Mouse (Mus musculus) fat pad, adult 2 months (tissue): ENCODE measurements around the gene Arnt.
A peak's percentile ranks its signal among the peaks of the same experiment; 100 is the strongest.
"Not testable (repeated sequence)": the region's sequence is repeated elsewhere in the genome, so short reads cannot be mapped to it uniquely, and the experiment has no call there.

Experiments used
- DNase-seq: peaks from one replicate; pipeline ENCODE4 v3.0.0-alpha.2; 2011; ENCODE audit warnings: low read depth, low spot score; ENCODE audit errors: extremely low read depth

Gene Arnt

GRCm38 (mm10) chr3:95526111-95526510, 91.9 kb downstream of the Arnt start:
- DNase-seq: no peak

DNA sequence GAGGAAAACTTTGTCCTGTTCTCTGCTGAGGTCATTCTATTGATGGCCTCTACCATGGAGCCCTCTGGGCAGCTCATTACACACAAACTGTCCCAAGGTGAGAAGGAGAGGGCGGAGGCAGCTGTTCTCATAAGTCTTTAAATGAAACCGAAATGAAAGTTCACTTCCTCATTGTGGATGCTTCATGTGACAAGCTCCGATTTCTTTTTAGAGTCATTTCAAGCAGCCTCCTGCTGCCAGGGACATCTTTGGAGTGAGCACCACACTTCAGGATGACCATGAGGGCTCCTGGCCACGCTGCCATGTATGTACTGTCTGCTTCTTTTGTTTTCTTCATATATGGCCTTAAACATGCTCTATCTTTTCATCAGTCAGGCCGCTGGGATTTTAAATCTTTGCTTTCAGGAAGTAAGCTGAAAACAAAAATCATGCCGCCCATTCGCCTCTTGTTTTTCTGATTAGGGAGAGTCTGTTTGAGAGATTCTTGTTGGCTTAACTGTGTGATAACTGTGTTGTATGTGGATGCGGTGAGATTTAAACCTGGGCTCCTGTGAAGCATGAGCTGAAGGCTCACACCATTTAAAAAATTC, 92.5 kb downstream of the Arnt start, which contains the start of gene Ctss:
Gene Ctss (plus strand): TSS at position 165 of the 590 bp plus-strand sequence.
- DNase-seq: no peak

DNA sequence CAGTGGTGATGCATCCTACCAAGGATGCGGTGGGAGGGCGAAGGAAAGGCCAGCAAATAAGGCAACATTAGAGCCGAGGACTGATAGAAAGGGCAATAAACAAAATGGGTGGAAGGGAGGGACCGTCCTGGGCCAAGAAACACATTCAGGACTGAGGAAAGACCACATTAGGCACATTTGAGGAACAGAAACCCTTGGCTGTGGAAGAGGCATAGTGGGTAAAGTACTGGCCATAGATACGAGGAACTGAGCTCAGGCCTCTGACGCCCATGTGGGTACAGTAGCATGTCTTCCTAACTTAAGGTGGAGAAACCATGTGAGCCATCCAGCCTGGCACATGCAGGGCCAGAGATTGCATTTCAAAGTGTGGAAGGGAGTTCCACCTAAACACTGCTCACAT, 95.6 kb downstream of the Arnt start:
- no peak for DNase-seq

- no peak for DNase-seq
Observed at GRCm38 (mm10) chr3:95531025-95531424, 96.8 kb downstream of the Arnt start.

GRCm38 (mm10) chr3:95533364-95533763, 99.2 kb downstream of the Arnt start:
- no peak for DNase-seq

DNA sequence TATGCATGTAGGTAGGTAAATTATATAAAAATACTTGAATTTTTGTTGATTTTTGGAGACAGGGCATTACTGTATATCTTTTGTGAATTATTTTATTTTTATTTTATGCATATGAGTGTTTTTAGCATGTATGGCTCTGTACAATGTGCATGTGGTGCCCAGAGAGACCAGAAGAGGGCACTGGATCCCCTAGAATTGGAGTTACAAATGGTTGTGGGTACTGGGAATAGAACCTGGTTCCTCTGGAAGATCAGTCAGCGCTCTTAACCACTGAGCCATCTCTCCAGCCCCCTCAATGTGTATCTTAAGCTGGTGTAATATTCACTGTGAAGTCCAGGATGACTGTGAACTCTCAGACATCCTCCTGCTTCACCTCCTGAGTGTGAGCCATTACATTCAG, 100.7 kb downstream of the Arnt start:
- no peak for DNase-seq

DNA sequence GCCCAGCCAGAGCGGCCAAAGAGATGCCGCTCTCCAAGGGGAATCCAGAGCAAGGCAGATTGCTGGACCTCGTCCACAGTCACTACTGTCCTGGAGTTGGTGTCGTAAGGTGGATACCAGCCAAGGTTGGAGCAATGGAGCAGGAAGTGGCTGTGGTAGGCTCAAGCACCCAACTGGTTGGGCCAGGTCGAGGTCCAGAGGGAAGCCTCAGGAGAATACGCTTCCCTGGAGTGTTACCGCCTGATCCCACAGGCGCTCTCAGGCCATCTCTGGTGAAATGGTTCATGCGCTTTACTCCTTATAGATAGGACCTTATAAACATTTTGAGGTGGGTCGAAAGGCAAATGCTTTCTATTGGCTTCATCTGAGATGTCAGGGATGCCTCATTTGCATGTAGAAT, 104.7 kb downstream of the Arnt start:
- DNase-seq: peak; percentile 16

GRCm38 (mm10) chr3:95539837-95540236, 105.6 kb downstream of the Arnt start:
- no peak for DNase-seq

- not testable (repeated sequence) for DNase-seq
Observed at GRCm38 (mm10) chr3:95541186-95541585, 107.0 kb downstream of the Arnt start.

DNA sequence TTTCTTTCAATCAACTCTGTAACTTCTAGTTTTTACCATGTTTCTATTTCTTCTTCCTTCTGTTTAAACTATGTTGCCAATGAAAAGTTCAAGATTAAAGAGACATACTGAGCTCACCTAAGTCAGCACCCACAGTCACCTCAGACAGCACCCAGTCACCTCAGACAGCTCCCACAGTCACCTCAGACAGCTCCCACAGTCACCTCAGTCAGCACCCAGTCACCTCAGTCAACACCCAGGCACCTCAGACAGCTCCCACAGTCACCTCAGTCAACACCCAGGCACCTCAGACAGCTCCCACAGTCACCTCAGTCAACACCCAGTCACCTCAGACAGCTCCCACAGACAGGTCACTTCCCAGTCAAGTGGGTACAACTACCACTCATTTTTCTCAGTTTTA, 108.0 kb downstream of the Arnt start:
- DNase-seq: no peak

GRCm38 (mm10) chr3:95542981-95543380, 108.8 kb downstream of the Arnt start:
- DNase-seq: no peak
